Mouse (Mus musculus) kidney, adult 2 months (tissue): ENCODE results near the gene Fam107a. TPM values are rescaled to one million over a fixed set of nuclear protein-coding genes. Genes with fewer than 3 reads are reported as not detected.

Experiments
- DNase-seq: peaks from one replicate; pipeline ENCODE4 v3.0.0; 2021
- H3K27ac ChIP-seq: fragments of 200-500 bp; 2 replicates; pipeline ENCODE4 v1.5.1; 2012; ENCODE audit warnings: low read depth, low read length, control low read depth, inconsistent platforms; ENCODE audit not compliant: insufficient read depth
- H3K27me3 ChIP-seq: fragments of 200-500 bp; replicated peaks from 2 replicates; pipeline ENCODE4 v1.6.1; 2012; ENCODE audit warnings: mild to moderate bottlenecking, moderate library complexity, low read length, inconsistent platforms; ENCODE audit not compliant: control insufficient read depth, insufficient read depth
- H3K36me3 ChIP-seq: fragments of 200-500 bp; 2 replicates; pipeline ENCODE4 v1.6.1; 2012; ENCODE audit warnings: mild to moderate bottlenecking, moderate library complexity, low read length, inconsistent platforms; ENCODE audit not compliant: control insufficient read depth, insufficient read depth
- H3K4me1 ChIP-seq: fragments of 200-500 bp; 2 replicates; pipeline ENCODE4 v1.6.1; 2011; ENCODE audit warnings: low read length; ENCODE audit not compliant: control insufficient read depth, insufficient read depth
- H3K4me3 ChIP-seq: fragments of 200-500 bp; 2 replicates; pipeline ENCODE4 v1.5.1; 2011; ENCODE audit warnings: mild to moderate bottlenecking, low read depth, low read length, control low read depth; ENCODE audit not compliant: insufficient read depth
- CTCF ChIP-seq: fragments of 200-500 bp; conservative IDR thresholded peaks from 2 replicates; pipeline ENCODE4 v1.5.1; 2011; ENCODE audit warnings: low read depth, mild to moderate bottlenecking, control low read depth, low read length, moderate library complexity, mixed read lengths; ENCODE audit not compliant: insufficient read depth, insufficient read length
- POLR2A ChIP-seq: fragments of 200-500 bp; IDR thresholded peaks from one replicate; pipeline ENCODE4 v1.6.1; 2011; ENCODE audit warnings: low read depth, low read length, control low read depth
- WGBS: fragments of 180-500 bp; shearing (Covaris S2); methylation state at CpG from one replicate; pipeline ENCODE4 v1.1.7; 2018; 5-methylcytosine and 5-hydroxymethylcytosine counted together
- polyA plus RNA-seq: library from polyadenylated mRNA; depleted of rRNA; stranded (reverse); fragments of >200 nt; gene quantifications from 2 replicates; pipeline ENCODE4 v1.2.3, GENCODE M21; 2012

The Fam107a gene
- polyA plus RNA-seq, 1 experiment = 119 TPM

- no peak overlapping the region for H3K27ac ChIP-seq
- no peaks in the 10 kb centered on the region for H3K27me3 ChIP-seq
- H3K4me1 ChIP-seq = no peaks in the 10 kb centered on the region; the same call in 1 of the 2 replicates
- WGBS = 96% methylated on average over 1 of the region's 1 CpGs
- no peak for DNase-seq
- no peaks in the 10 kb centered on the region for H3K36me3 ChIP-seq
- no peak for TF ChIP-seq POLR2A
- TF ChIP-seq CTCF = no peak
- no peak overlapping the region for H3K4me3 ChIP-seq
Observed at GRCm38 (mm10) chr14:8264378-8264777, 53.4 kb downstream of the Fam107a start.

GRCm38 (mm10) chr14:8262242-8262641 lies 55.6 kb downstream of the Fam107a start:
- peaks cover 14% of the 10 kb centered on the region for H3K4me1 ChIP-seq
- H3K4me3 ChIP-seq = no peak overlapping the region
- H3K36me3 ChIP-seq = no peaks in the 10 kb centered on the region
- no peaks in the 10 kb centered on the region for H3K27me3 ChIP-seq
- 36% methylated on average over 1 of the region's 1 CpGs for WGBS
- no peak overlapping the region for H3K27ac ChIP-seq
- DNase-seq = peak; percentile 56
- TF ChIP-seq POLR2A = no peak
- no peak; the same call in 1 of the 2 replicates for TF ChIP-seq CTCF

GRCm38 (mm10) chr14:8260214-8260613 lies 57.6 kb downstream of the Fam107a start:
- no peaks in the 10 kb centered on the region for H3K36me3 ChIP-seq
- TF ChIP-seq POLR2A (no peak), CTCF (no peak)
- peaks cover 18% of the 10 kb centered on the region for H3K4me1 ChIP-seq
- no peak for DNase-seq
- H3K4me3 ChIP-seq = no peak overlapping the region
- H3K27me3 ChIP-seq = no peaks in the 10 kb centered on the region
- H3K27ac ChIP-seq = no peak overlapping the region
- WGBS = 84% methylated on average over 5 of the region's 5 CpGs

- TF ChIP-seq CTCF = no peak
- no peak for TF ChIP-seq POLR2A
- H3K27ac ChIP-seq = peak within 1 kb of the TSS; percentile 86
- WGBS = 61% methylated on average over 3 of the region's 3 CpGs
- H3K36me3 ChIP-seq = no peaks in the 10 kb centered on the region
- peak within 1 kb of the TSS; percentile 38 for H3K4me3 ChIP-seq
- peak; percentile 89 for DNase-seq
- H3K4me1 ChIP-seq = peaks cover 18% of the 10 kb centered on the region
- H3K27me3 ChIP-seq = no peaks in the 10 kb centered on the region
Observed at GRCm38 (mm10) chr14:8259166-8259565, 58.7 kb downstream of the Fam107a start, which contains the start of gene Acox2. Gene Acox2 (minus strand): TSS chr14:8259353.

GRCm38 (mm10) chr14:8258752-8259151 lies 59.1 kb downstream of the Fam107a start:
- peaks cover 18% of the 10 kb centered on the region for H3K4me1 ChIP-seq
- peak overlapping the region; percentile 86 for H3K27ac ChIP-seq
- H3K4me3 ChIP-seq = 0 out of 2 replicates have a peak overlapping the region, but pooled peaks have one; percentile 3
- WGBS = 55% methylated on average over 3 of the region's 3 CpGs
- TF ChIP-seq POLR2A (no peak), CTCF (no peak)
- no peaks in the 10 kb centered on the region for H3K36me3 ChIP-seq
- no peaks in the 10 kb centered on the region for H3K27me3 ChIP-seq
- DNase-seq = peak; percentile 57

GRCm38 (mm10) chr14:8258335-8258627 lies 59.5 kb downstream of the Fam107a start:
- DNase-seq = peak; percentile 86
- Histone ChIP-seq H3K27me3 (no peaks in the 10 kb centered on the region), H3K4me1 (peaks cover 18% of the 10 kb centered on the region), H3K27ac (peak overlapping the region; percentile 86), H3K4me3 (peak overlapping the region; percentile 38), H3K36me3 (no peaks in the 10 kb centered on the region)
- 26% methylated on average over 3 of the region's 3 CpGs for WGBS
- no peak for TF ChIP-seq CTCF
- TF ChIP-seq POLR2A = peak; percentile 9

GRCm38 (mm10) chr14:8257521-8258334 lies 60.1 kb downstream of the Fam107a start:
- Histone ChIP-seq H3K36me3 (no peaks in the 10 kb centered on the region), H3K27ac (peak overlapping the region; percentile 86), H3K4me3 (peak overlapping the region; percentile 38), H3K4me1 (peaks cover 18% of the 10 kb centered on the region), H3K27me3 (no peaks in the 10 kb centered on the region)
- DNase-seq = peak; percentile 56
- WGBS = 33% methylated on average over 7 of the region's 7 CpGs
- TF ChIP-seq CTCF (no peak), POLR2A (no peak)
